Mouse (Mus musculus) intestine, embryonic 16.5 days (tissue): ENCODE results near the gene Rpl39. TPM values are rescaled to one million over a fixed set of nuclear protein-coding genes. Genes with fewer than 3 reads are reported as not detected.

Experiments
- polyA plus RNA-seq: library from polyadenylated mRNA; unstranded; fragments of >200 nt; fragmentation: Nextera tagmentation; extraction: Ambion mirVana; gene quantifications from 2 replicates; pipeline ENCODE4 v1.2.1, GENCODE M21; 2015

Rpl39 gene
- polyA plus RNA-seq, 1 experiment from 2014 or later: 442 TPM

Other genes with a start within 250 kb of the Rpl39 start
- 105 and 108 TPM in 2 replicates for gene Ube2a, start 211.5 kb downstream of the Rpl39 start, polyA plus RNA-seq
- 24.9 and 25.5 TPM in 2 replicates for gene C330007P06Rik, start 211.3 kb downstream of the Rpl39 start, polyA plus RNA-seq
- 1.4 and 1.5 TPM in 2 replicates for gene Nkrf, start 182.5 kb downstream of the Rpl39 start, polyA plus RNA-seq
- gene Sept6, start 93.6 kb downstream of the Rpl39 start, polyA plus RNA-seq: 11.0 and 12.1 TPM in 2 replicates
- gene Sowahd, start 36.6 kb downstream of the Rpl39 start, polyA plus RNA-seq: 0.11 TPM in 2 replicates
- gene Upf3b, start 24.9 kb upstream of the Rpl39 start, polyA plus RNA-seq: 12.1 and 14.2 TPM in 2 replicates
- 10.8 and 10.9 TPM in 2 replicates for gene Nkap, start 41.4 kb upstream of the Rpl39 start, polyA plus RNA-seq
- not detected in 2 replicates for gene Akap14, start 83.4 kb upstream of the Rpl39 start, polyA plus RNA-seq
- 382 and 399 TPM in 2 replicates for gene Ndufa1, start 105.8 kb upstream of the Rpl39 start, polyA plus RNA-seq
- gene Rnf113a1, start 105.8 kb upstream of the Rpl39 start, polyA plus RNA-seq: 7.6 and 8.1 TPM in 2 replicates
- gene Gm9, start 125.6 kb upstream of the Rpl39 start, polyA plus RNA-seq: not detected in 2 replicates
- gene Rhox1, start 136.9 kb upstream of the Rpl39 start, polyA plus RNA-seq: not detected in 2 replicates
- not detected in 2 replicates for gene Rhox2a, start 159.6 kb upstream of the Rpl39 start, polyA plus RNA-seq
- gene Rhox3a, start 164.5 kb upstream of the Rpl39 start, polyA plus RNA-seq: not detected in 2 replicates
- gene Rhox4a, start 179.9 kb upstream of the Rpl39 start, polyA plus RNA-seq: not detected in 2 replicates